In the genomic region with DNA sequence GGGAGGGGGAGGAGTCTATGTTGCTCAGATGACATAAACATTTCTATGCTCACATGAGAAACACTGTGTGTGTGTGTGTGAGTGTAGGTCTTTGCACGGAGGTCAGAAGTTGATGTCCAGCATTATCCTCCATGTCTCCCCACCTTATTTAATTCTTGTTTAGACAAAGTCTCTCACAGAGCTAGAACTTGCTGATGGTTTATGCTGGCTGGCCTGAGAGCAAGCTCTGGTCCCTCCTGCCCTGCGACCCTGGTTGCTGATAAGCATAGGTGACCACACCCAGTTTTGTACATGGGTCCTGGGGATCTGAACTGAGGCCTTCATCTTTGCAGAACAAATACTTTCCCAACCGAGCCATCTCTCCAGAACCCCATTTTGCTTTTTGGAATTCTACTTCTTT, we compare ENCODE assay signal across 11 mouse cellular contexts. TPM values are rescaled to one million over a fixed set of nuclear protein-coding genes. Genes with fewer than 3 reads are reported as not detected.
DNase-seq lines count a peak whose midpoint lies in the region; ATAC-seq and TF ChIP-seq lines count a peak whose summit lies in the region.
"Had no signal": no experiment of that assay in that cellular context is flagged by ENCODE, and none has a peak within 500 bp of the region (broad histone marks: within the 10 kb centered on the region; RNA-seq: fewer than 3 reads in every experiment).

No protein-coding gene starts in this region.

- no peak overlapping the region for H3K4me3 ChIP-seq in hindbrain, embryonic 14.5 days (replicated peaks; ENCODE audit: low read length)
- H3K4me3 ChIP-seq in hindbrain, embryonic 10.5 days: no peak overlapping the region
- H3K4me3 ChIP-seq in cortical plate, adult 2 months (ENCODE audit: insufficient read depth, low read length): peak overlapping the region; percentile 46
- no peak overlapping the region for H3K4me3 ChIP-seq in embryonic facial prominence, embryonic 12.5 days
- H3K4me3 ChIP-seq in liver, embryonic 11.5 days (ENCODE audit: low read depth, low read length): peak overlapping the region; percentile 30; the same call in 1 of the 2 replicates

- TF ChIP-seq POLR2A in cortical plate, adult 2 months (IDR thresholded peaks at IDR 0.05; ENCODE audit: extremely low read depth, insufficient read depth, low read length): no peak

- peaks cover 28% of the 10 kb centered on the region for H3K4me1 ChIP-seq in hindbrain, embryonic 14.5 days (replicated peaks; ENCODE audit: control insufficient read depth, insufficient read depth, low read length)
- H3K4me1 ChIP-seq in hindbrain, embryonic 10.5 days (replicated peaks): peaks cover 55% of the 10 kb centered on the region
- peaks cover 5% of the 10 kb centered on the region; the same call in 1 of the 2 replicates for H3K4me1 ChIP-seq in cortical plate, adult 2 months (ENCODE audit: control insufficient read depth, insufficient read depth, low read length)
- peaks cover 51% of the 10 kb centered on the region for H3K4me1 ChIP-seq in embryonic facial prominence, embryonic 12.5 days
- peaks cover 36% of the 10 kb centered on the region for H3K4me1 ChIP-seq in liver, embryonic 11.5 days (replicated peaks; ENCODE audit: control insufficient read depth, insufficient read depth, low read length)

- H3K4me2 ChIP-seq in hindbrain, embryonic 14.5 days (replicated peaks): peak overlapping the region; percentile 66
- H3K4me2 ChIP-seq in embryonic facial prominence, embryonic 12.5 days (replicated peaks): peak overlapping the region; percentile 79
- peak overlapping the region; percentile 53 for H3K4me2 ChIP-seq in liver, embryonic 11.5 days

- no peaks in the 10 kb centered on the region for H3K36me3 ChIP-seq in hindbrain, embryonic 14.5 days (replicated peaks; ENCODE audit: control insufficient read depth, insufficient read depth)
- no peaks in the 10 kb centered on the region for H3K36me3 ChIP-seq in hindbrain, embryonic 10.5 days
- no peaks in the 10 kb centered on the region for H3K36me3 ChIP-seq in embryonic facial prominence, embryonic 12.5 days
- H3K36me3 ChIP-seq in liver, embryonic 11.5 days (ENCODE audit: control insufficient read depth, insufficient read depth, low read length): no peaks in the 10 kb centered on the region
- H3K36me3 ChIP-seq: midbrain, embryonic 10.5 days had no signal

- no peak for ATAC-seq in hindbrain, embryonic 14.5 days (ENCODE audit: low FRiP score)
- no peak for ATAC-seq in embryonic facial prominence, embryonic 12.5 days (ENCODE audit: insufficient number of reproducible peaks, insufficient read depth, low FRiP score, low TSS enrichment)
- ATAC-seq in liver, embryonic 11.5 days (replicated peaks; ENCODE audit: low FRiP score): peak; percentile 27; the same call in 1 of the 2 replicates
- ATAC-seq: forebrain, embryonic 14.5 days had no signal

- no peaks in the 10 kb centered on the region for H3K9me3 ChIP-seq in hindbrain, embryonic 14.5 days (ENCODE audit: control insufficient read depth, low read length)
- H3K9me3 ChIP-seq in hindbrain, embryonic 10.5 days: no peaks in the 10 kb centered on the region
- H3K9me3 ChIP-seq in embryonic facial prominence, embryonic 12.5 days: no peaks in the 10 kb centered on the region
- H3K9me3 ChIP-seq in liver, embryonic 11.5 days (ENCODE audit: control insufficient read depth, low read length): no peaks in the 10 kb centered on the region
- H3K9me3 ChIP-seq: midbrain, embryonic 10.5 days had no signal

- no peak for DNase-seq in hindbrain, embryonic 14.5 days (ENCODE audit: low spot score)
- no peak for DNase-seq in hindbrain, embryonic 10.5 days (ENCODE audit: low spot score)
- DNase-seq in liver, embryonic 11.5 days (ENCODE audit: low spot score): no peak
- no peak for DNase-seq in cerebellum, postnatal 36 days
- no peak for DNase-seq in right cerebral cortex, postnatal 25 days
- DNase-seq: gastrocnemius, postnatal 36 days; thymus, adult 2 months had no signal

- WGBS in hindbrain, embryonic 14.5 days: 87% methylated on average over 3 of the region's 3 CpGs
- 72% methylated on average over 3 of the region's 3 CpGs for WGBS in hindbrain, embryonic 10.5 days
- WGBS in embryonic facial prominence, embryonic 12.5 days: 72% methylated on average over 3 of the region's 3 CpGs
- 31% methylated on average over 3 of the region's 3 CpGs for WGBS in liver, embryonic 11.5 days

- H3K27ac ChIP-seq in hindbrain, embryonic 14.5 days: no peak overlapping the region
- H3K27ac ChIP-seq in hindbrain, embryonic 10.5 days: no peak overlapping the region
- no peak overlapping the region for H3K27ac ChIP-seq in cortical plate, adult 2 months (ENCODE audit: insufficient read depth, low read length)
- 0 out of 2 replicates have a peak overlapping the region, but pooled peaks have one; percentile 58 for H3K27ac ChIP-seq in embryonic facial prominence, embryonic 12.5 days
- H3K27ac ChIP-seq in liver, embryonic 11.5 days (ENCODE audit: low read depth, low read length): 0 out of 2 replicates have a peak overlapping the region, but pooled peaks have one; percentile 22

- TF ChIP-seq CTCF in cortical plate, adult 2 months (IDR thresholded peaks at IDR 0.05; ENCODE audit: extremely low read depth, insufficient read depth, low read length): no peak

- no peak overlapping the region for H3K9ac ChIP-seq in hindbrain, embryonic 14.5 days
- H3K9ac ChIP-seq in embryonic facial prominence, embryonic 12.5 days: 0 out of 2 replicates have a peak overlapping the region, but pooled peaks have one; percentile 29
- H3K9ac ChIP-seq in liver, embryonic 11.5 days (ENCODE audit: low read depth, low read length): no peak overlapping the region

- H3K27me3 ChIP-seq in hindbrain, embryonic 14.5 days (ENCODE audit: control insufficient read depth, insufficient read depth, low read length): no peaks in the 10 kb centered on the region
- peaks cover 3% of the 10 kb centered on the region; the same call in 1 of the 2 replicates for H3K27me3 ChIP-seq in hindbrain, embryonic 10.5 days (ENCODE audit: insufficient read depth, poor library complexity, severe bottlenecking)
- no peaks in the 10 kb centered on the region for H3K27me3 ChIP-seq in embryonic facial prominence, embryonic 12.5 days
- H3K27me3 ChIP-seq in liver, embryonic 11.5 days (replicated peaks; ENCODE audit: control insufficient read depth, insufficient read depth, low read length): no peaks in the 10 kb centered on the region

RNA-seq across cellular contexts. Expression of a gene that starts 3.1 kb away (rescaled TPM):
- 27.2 and 28.8 TPM in 2 replicates for polyA plus RNA-seq in hindbrain, embryonic 14.5 days (2014; fragmentation: Nextera tagmentation; extraction: Ambion mirVana)
- 13.6 and 17.4 TPM in 2 replicates for polyA plus RNA-seq in hindbrain, embryonic 10.5 days (2016; fragmentation: Nextera tagmentation; extraction: Ambion mirVana)
- polyA plus RNA-seq in cortical plate, adult 2 months (2012; rRNA removed): 51.8 and 53.1 TPM in 2 replicates
- 41.9 and 51.8 TPM in 2 replicates for polyA plus RNA-seq in embryonic facial prominence, embryonic 12.5 days (2016; fragmentation: Nextera tagmentation; extraction: Ambion mirVana)
- polyA plus RNA-seq in liver, embryonic 11.5 days (2014; fragmentation: Nextera tagmentation; extraction: Ambion mirVana): 11.6 and 12.8 TPM in 2 replicates

Comparison
In these comparisons a context has a peak if more than half of its experiments do, and no peak if none do; other contexts are left out.
1. H3K27ac ChIP-seq: peak in embryonic facial prominence, embryonic 12.5 days (single experiment) and liver, embryonic 11.5 days (single experiment); none in hindbrain, embryonic 14.5 days (single experiment), hindbrain, embryonic 10.5 days (single experiment) and cortical plate, adult 2 months (single experiment).
2. H3K4me3 ChIP-seq: peak in cortical plate, adult 2 months (single experiment) and liver, embryonic 11.5 days (single experiment); none in hindbrain, embryonic 14.5 days (single experiment), hindbrain, embryonic 10.5 days (single experiment) and embryonic facial prominence, embryonic 12.5 days (single experiment).
3. Peak in every context shown above with its lines, with median percentiles within 50 percentile points of each other: H3K4me2 ChIP-seq.